Mouse (Mus musculus): ENCODE measurements around the gene Cenpv. TPM values are rescaled to one million over a fixed set of nuclear protein-coding genes. Genes with fewer than 3 reads are reported as not detected.

The Cenpv gene
- polyA plus RNA-seq, 2 experiments = 27.0 to 40.5 TPM

DNA sequence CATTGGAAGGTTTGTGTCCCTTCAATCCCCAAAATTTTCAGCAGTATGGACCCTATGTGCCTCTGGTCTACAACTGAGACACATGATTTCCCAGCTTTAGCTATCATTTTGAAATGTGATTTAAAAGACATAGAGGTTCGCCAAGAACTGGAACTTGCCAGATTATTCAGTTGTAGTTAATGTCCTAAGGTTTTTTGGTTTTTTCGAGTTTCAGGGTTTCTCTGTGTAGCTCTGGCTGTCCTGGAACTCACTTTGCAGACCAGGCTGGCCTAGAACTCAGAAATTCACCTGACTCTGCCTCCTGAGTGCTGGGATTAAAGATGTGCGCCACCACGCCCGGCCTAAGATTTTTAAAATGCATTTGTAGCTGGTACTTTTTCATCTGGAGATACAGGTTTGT, 14.6 kb upstream of the Cenpv start:
- peaks cover 24% of the 10 kb centered on the region for H3K4me1 ChIP-seq (ENCODE audit: control insufficient read depth, insufficient read depth, low read length)
- H3K4me2 ChIP-seq (replicated peaks; ENCODE audit: low read depth, low read length, severe bottlenecking) = peak overlapping the region; percentile 93
- DNase-seq (ENCODE audit: low spot score) (no peak), ATAC-seq (ENCODE audit: low FRiP score, low read depth) (no peak)
- H3K9ac ChIP-seq (ENCODE audit: low read depth, low read length, severe bottlenecking) = peak overlapping the region; percentile 26; the same call in 1 of the 2 replicates
- H3K36me3 ChIP-seq (ENCODE audit: control insufficient read depth, insufficient read depth, low read length) = peaks cover 23% of the 10 kb centered on the region
- no peak overlapping the region for H3K27ac ChIP-seq (replicated peaks; ENCODE audit: low read depth, low read length)
- no peaks in the 10 kb centered on the region for H3K9me3 ChIP-seq (ENCODE audit: control insufficient read depth, low read length)
- peak overlapping the region; percentile 46 for H3K4me3 ChIP-seq (replicated peaks; ENCODE audit: low read length)
- TF ChIP-seq POLR2A (IDR thresholded peaks at IDR 0.05; ENCODE audit: borderline replicate concordance, extremely low read depth, insufficient read depth, insufficient read length) = no peak
- H3K27me3 ChIP-seq (ENCODE audit: control insufficient read depth, insufficient read depth, low read length) = no peaks in the 10 kb centered on the region
- WGBS = 87% methylated on average over 5 of the region's 5 CpGs

DNA sequence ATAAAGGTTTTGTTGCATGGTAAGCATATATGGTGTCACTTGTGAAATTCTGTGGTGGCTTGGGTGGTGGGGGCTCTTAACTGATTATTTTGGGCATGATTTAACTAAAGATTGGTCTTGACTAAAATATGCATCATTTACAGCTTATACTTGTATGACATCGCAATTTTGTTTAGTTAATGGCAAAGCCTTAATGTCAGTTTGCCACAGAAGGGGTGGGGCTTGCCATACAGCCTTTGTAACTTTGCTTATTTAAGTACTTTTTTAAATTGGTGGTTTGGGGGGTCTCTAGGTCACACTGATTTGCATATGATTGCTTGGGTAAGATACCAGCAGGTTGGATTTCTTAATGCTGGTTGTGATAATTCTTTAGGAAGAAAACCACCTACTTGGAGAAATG, 14.1 kb upstream of the Cenpv start:
- WGBS = 33% methylated on average over 1 of the region's 1 CpGs
- no peak for ATAC-seq (ENCODE audit: low FRiP score, low read depth)
- Histone ChIP-seq H3K4me3 (replicated peaks; ENCODE audit: low read length) (peak overlapping the region; percentile 46), H3K27me3 (ENCODE audit: control insufficient read depth, insufficient read depth, low read length) (no peaks in the 10 kb centered on the region), H3K4me2 (replicated peaks; ENCODE audit: low read depth, low read length, severe bottlenecking) (peak overlapping the region; percentile 93), H3K27ac (replicated peaks; ENCODE audit: low read depth, low read length) (no peak overlapping the region), H3K36me3 (ENCODE audit: control insufficient read depth, insufficient read depth, low read length) (peaks cover 23% of the 10 kb centered on the region), H3K9me3 (ENCODE audit: control insufficient read depth, low read length) (no peaks in the 10 kb centered on the region), H3K9ac (ENCODE audit: low read depth, low read length, severe bottlenecking) (peak overlapping the region; percentile 26), H3K4me1 (ENCODE audit: control insufficient read depth, insufficient read depth, low read length) (peaks cover 24% of the 10 kb centered on the region)
- DNase-seq (ENCODE audit: low spot score) = no peak
- TF ChIP-seq POLR2A (IDR thresholded peaks at IDR 0.05; ENCODE audit: borderline replicate concordance, extremely low read depth, insufficient read depth, insufficient read length) = no peak

DNA sequence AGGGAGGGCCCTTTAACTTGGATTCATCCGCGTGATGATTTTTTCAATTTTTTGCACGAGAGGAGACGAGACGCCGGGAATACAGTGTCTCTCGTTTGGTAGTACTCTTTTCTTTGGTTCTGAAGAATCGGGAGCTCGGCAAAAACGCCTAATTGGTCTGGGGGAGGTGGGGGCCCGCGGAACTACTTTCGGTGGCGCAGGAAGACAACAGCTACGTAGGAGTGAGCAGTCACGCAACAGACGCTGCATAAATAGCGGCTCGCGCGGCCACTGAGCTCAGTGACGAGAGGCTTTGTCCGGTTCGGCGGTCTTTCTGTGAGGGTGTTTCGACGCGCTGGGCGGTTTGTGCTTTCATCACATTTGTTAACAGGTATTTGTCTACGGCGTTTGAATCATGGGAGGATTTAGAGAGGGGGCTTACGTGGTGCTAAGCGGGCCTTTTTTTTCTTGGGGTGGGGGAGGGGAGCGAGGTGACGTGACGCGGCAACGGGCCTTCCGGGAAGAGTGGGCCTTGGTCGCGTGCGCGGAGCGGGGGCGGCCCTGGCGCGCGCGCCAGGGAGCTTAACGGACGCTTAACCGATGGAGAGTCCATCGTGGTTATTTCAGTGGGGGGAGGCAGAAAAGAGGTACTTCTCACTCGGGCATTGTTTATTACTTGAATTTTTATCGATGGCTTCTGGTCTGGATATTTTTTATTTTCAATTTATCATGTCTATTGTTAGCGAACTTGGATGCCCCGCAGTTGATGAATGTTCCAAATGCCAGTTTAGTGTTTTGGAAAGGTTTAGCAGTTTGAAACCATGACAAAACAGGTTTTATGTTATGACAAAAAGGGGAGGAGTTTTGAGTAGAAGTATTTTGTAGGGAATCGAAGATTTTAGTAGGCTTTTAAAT, 12.4 kb upstream of the Cenpv start:
- H3K9me3 ChIP-seq (ENCODE audit: control insufficient read depth, low read length) = no peaks in the 10 kb centered on the region
- whole genome bisulfite sequencing = under 1% methylated on average over 58 of the region's 58 CpGs
- DNase-seq (ENCODE audit: low spot score) = peak; percentile 93
- H3K4me1 ChIP-seq (ENCODE audit: control insufficient read depth, insufficient read depth, low read length) = peaks cover 24% of the 10 kb centered on the region
- H3K36me3 ChIP-seq (ENCODE audit: control insufficient read depth, insufficient read depth, low read length) = peaks cover 23% of the 10 kb centered on the region
- peak; percentile 100; the same call in 1 of the 2 replicates for TF ChIP-seq POLR2A (IDR thresholded peaks at IDR 0.05; ENCODE audit: borderline replicate concordance, extremely low read depth, insufficient read depth, insufficient read length)
- peak overlapping the region; percentile 81 for H3K27ac ChIP-seq (replicated peaks; ENCODE audit: low read depth, low read length)
- peak overlapping the region; percentile 75 for H3K9ac ChIP-seq (ENCODE audit: low read depth, low read length, severe bottlenecking)
- peak overlapping the region; percentile 50 for H3K4me2 ChIP-seq (replicated peaks; ENCODE audit: low read depth, low read length, severe bottlenecking)
- peak overlapping the region; percentile 77 for H3K4me3 ChIP-seq (replicated peaks; ENCODE audit: low read length)
- no peaks in the 10 kb centered on the region for H3K27me3 ChIP-seq (ENCODE audit: control insufficient read depth, insufficient read depth, low read length)
- ATAC-seq (ENCODE audit: low FRiP score, low read depth) = peak; percentile 89

DNA sequence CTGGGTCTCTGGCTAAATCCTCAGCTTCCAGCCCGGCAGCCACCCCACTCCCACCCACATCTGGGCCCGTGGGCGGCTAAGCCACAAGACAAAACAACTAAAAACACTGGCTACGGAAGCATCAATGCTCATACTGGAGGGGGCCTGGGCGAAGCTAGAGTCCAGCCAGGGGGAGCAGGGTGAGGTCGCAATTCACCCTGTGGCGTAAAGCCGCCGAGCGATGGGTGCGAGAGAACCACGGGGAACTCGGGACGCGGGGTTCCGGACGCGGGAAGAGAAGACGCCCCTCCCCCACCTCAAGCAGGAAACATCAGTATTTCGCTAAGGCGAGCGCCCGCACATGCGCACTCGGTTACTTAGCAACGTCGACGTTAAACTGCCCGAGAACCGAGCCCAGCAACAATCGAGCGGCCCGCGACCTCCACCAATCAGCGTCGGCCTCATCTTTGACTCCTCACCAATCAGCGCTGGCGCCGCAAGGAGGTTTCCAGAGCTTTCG, 11.7 kb upstream of the Cenpv start, which contains the start of gene Ubb:
Gene Ubb (plus strand): TSS at position 445 of the 499 bp plus-strand sequence.
- peak; percentile 93; the same call in 1 of the 2 replicates for TF ChIP-seq POLR2A (IDR thresholded peaks at IDR 0.05; ENCODE audit: borderline replicate concordance, extremely low read depth, insufficient read depth, insufficient read length)
- Histone ChIP-seq H3K36me3 (ENCODE audit: control insufficient read depth, insufficient read depth, low read length) (peaks cover 23% of the 10 kb centered on the region), H3K4me1 (ENCODE audit: control insufficient read depth, insufficient read depth, low read length) (peaks cover 24% of the 10 kb centered on the region), H3K9me3 (ENCODE audit: control insufficient read depth, low read length) (no peaks in the 10 kb centered on the region), H3K27me3 (ENCODE audit: control insufficient read depth, insufficient read depth, low read length) (no peaks in the 10 kb centered on the region), H3K4me2 (replicated peaks; ENCODE audit: low read depth, low read length, severe bottlenecking) (peak within 1 kb of the TSS; percentile 94), H3K27ac (replicated peaks; ENCODE audit: low read depth, low read length) (peak within 1 kb of the TSS; percentile 97), H3K9ac (ENCODE audit: low read depth, low read length, severe bottlenecking) (peak within 1 kb of the TSS; percentile 91), H3K4me3 (replicated peaks; ENCODE audit: low read length) (peak within 1 kb of the TSS; percentile 77)
- ATAC-seq (ENCODE audit: low FRiP score, low read depth) = peak; percentile 97
- WGBS = under 1% methylated on average over 40 of the region's 40 CpGs
- DNase-seq (ENCODE audit: low spot score) = peak; percentile 100

DNA sequence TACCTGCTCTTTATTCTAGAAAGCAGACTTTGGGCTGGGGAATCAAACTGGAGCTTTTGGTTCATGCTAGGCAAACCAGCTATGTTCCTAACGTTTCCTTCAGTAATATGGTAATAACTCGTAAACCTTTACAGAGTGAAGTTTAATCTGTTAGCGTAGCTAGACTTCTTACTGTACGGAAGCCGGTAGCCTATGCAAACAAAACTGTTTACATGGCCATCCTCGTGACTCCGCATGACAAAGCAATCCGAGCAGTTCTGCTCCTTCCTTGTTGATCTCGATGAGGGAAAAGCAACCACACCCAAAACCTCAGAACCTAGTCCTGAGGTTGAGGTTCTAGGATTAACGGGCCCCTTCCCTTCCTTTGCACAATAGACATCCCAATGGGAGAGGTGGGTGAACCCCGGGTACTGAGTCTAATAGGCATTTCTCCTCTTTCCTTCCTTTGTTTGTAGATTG, 11.2 kb upstream of the Cenpv start:
- DNase-seq (ENCODE audit: low spot score) (peak; percentile 55), ATAC-seq (ENCODE audit: low FRiP score, low read depth) (peak; percentile 7; the same call in 1 of the 2 replicates)
- no peak for TF ChIP-seq POLR2A (IDR thresholded peaks at IDR 0.05; ENCODE audit: borderline replicate concordance, extremely low read depth, insufficient read depth, insufficient read length)
- WGBS = 4% methylated on average over 11 of the region's 11 CpGs
- Histone ChIP-seq H3K27me3 (ENCODE audit: control insufficient read depth, insufficient read depth, low read length) (no peaks in the 10 kb centered on the region), H3K9me3 (ENCODE audit: control insufficient read depth, low read length) (no peaks in the 10 kb centered on the region), H3K4me3 (replicated peaks; ENCODE audit: low read length) (peak overlapping the region; percentile 77), H3K36me3 (ENCODE audit: control insufficient read depth, insufficient read depth, low read length) (peaks cover 23% of the 10 kb centered on the region), H3K4me2 (replicated peaks; ENCODE audit: low read depth, low read length, severe bottlenecking) (peak overlapping the region; percentile 94), H3K4me1 (ENCODE audit: control insufficient read depth, insufficient read depth, low read length) (peaks cover 24% of the 10 kb centered on the region), H3K9ac (ENCODE audit: low read depth, low read length, severe bottlenecking) (peak overlapping the region; percentile 91), H3K27ac (replicated peaks; ENCODE audit: low read depth, low read length) (peak overlapping the region; percentile 97)
